Mouse (Mus musculus): ENCODE measurements around the gene Mtap.

The Mtap gene

DNA sequence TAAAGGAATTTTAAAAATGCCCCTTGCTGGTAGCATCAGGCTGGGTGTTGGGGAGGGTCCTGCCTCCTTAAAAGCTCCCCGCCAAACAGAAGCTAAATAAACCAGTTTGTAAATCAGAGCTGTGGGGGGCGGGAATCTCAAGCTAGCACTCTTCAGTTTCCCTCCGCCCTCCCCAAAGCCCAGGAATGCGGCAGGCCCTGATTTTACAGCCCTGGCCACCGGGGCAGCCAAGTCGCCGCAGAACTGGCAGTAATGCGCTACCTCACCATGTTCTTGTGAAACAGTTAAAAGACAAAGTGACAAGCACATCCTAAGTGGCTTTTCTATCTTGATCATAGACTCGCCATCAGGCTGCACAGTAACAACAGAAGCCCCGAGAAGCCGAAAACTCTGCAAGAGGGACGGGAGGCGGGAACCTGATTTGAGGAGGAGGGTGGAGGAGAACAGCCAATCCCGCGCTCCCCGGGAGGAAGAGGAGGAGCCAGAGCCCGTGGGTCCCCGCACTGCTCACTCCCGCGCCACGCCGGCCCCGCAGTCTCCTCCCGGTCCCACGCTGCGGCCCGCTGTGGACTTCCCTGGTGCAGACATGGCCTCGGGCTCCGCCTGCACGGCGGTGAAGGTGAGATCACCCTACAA, at the start of gene Mtap:
Mtap (plus strand) TSS at position 217 of the 636 bp plus-strand sequence.
- DNase-seq (ENCODE audit: low spot score) = peak; percentile 70

- no peak for DNase-seq (ENCODE audit: low spot score)
Observed at GRCm38 (mm10) chr4:89089110-89089509, 47.8 kb upstream of the Mtap start.

DNA sequence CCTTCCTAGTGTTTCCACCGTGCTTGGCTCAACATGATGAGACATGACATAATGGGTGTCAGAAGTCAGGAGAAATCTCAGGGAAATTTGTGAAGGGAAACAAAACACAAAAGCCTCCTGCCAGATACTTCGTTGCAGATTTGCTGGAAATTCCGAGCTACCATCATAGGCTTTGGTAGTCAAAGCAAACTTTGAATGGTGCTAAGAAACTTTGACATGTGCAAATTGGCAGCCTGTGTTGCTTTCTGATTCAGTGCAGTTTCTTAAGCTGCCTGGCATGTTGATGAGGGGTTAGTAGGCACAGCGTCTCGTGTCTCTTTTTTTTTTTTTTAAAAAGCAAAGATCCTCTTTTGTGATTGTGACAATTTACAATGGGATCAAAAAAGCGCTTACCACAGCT, 46.7 kb upstream of the Mtap start:
- DNase-seq (ENCODE audit: low spot score) = no peak

DNA sequence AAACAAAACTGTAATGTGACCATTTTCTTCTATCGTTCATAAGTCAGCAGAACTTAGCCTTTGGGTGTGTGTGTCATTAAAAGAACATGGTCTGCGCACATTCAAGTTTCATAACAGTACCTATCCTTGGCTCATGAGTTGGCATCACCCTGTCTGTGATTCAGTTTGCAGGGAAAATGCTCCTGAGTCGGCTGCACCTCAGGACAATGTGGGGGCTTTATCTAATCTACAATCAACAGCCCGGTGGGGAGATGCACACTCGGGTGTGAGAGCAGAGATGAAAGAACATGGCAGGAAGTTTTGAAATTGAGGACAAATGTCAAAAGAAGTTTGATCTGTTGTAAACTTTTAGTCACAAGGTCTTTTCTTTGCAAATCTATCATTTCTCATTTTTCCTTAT, 44.8 kb upstream of the Mtap start:
- no peak for DNase-seq (ENCODE audit: low spot score)

DNA sequence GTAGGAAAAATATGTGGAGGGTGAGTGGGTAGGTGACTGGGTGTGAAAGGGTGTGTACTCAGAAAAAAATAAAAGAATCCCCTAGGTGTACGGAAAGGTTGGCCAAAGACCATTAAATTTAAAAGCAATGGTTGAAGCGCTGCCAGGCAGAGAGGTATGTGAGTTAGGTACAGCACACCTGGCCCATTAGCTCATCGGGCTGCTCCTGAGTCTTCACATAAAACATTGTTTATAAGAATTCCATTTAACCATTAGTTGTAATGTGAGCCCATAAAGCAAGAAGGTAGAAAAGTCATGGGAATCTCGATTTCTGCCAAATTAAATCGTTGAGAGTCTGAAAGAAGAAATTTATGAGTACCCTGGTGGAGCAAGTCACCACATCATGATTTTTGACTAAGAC, 42.1 kb upstream of the Mtap start:
- DNase-seq (ENCODE audit: low spot score) = no peak

DNA sequence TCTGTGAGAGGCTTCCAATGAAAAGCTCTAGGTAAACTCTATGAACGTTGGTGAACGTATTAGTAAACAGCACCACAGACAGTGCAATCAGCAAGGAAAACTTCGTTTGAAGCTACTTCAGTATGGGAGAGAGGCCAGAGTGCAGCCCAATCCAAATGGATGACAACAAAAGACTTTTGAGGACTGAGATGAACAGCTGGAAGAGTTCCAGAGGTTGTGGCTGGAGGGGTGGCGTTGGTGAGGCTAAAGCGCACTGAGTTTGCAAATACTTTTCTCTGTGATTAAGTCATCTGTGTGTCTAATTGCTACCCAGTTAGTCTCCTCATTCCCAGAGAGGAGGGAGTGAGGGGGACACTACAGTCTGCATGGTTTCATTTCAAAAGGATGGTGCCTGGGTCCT, 38.7 kb upstream of the Mtap start:
- no peak for DNase-seq (ENCODE audit: low spot score)

DNA sequence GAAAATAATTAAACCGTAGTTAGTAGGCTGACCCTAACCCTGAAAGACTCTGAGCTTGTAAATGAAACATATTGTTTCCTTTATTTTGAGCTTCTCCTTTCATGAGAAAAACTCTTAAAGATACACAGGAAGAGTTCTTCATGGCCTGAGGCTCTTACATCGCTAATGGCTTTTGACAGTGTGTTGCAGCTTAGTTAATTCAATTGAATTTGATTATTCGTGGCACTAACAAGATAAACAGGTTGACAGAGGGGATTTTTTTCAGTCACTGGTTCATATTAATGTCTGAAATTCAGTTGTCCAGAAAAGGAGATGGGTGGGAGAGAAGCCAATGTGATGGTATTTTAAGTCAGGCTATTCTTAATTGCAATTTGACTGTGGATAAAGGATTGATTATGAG, 35.6 kb upstream of the Mtap start:
- no peak for DNase-seq (ENCODE audit: low spot score)

- DNase-seq (ENCODE audit: low spot score) = no peak
Observed at GRCm38 (mm10) chr4:89102283-89102682, 34.6 kb upstream of the Mtap start.

DNA sequence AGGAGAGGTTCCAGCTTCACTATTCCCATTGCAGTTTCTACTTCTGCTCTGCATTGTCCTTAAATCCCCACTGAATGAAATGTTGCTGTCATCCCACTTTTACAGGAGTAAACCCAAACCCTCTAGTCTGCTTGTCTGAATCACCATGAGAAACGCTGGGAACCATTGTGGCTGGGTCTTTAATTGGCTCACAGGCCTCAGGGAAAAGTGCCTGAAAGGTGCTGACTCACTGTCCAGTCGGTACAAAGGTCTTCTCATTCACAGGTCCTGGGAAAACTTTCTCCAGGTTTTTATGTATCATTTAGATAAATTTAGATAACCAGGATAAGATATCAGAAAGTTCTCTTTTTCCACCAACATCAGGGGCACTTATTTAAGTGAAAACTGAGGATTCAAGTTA, 31.4 kb upstream of the Mtap start:
- DNase-seq (ENCODE audit: low spot score) = no peak

GRCm38 (mm10) chr4:89106505-89106904, 30.4 kb upstream of the Mtap start:
- DNase-seq (ENCODE audit: low spot score) = no peak

DNA sequence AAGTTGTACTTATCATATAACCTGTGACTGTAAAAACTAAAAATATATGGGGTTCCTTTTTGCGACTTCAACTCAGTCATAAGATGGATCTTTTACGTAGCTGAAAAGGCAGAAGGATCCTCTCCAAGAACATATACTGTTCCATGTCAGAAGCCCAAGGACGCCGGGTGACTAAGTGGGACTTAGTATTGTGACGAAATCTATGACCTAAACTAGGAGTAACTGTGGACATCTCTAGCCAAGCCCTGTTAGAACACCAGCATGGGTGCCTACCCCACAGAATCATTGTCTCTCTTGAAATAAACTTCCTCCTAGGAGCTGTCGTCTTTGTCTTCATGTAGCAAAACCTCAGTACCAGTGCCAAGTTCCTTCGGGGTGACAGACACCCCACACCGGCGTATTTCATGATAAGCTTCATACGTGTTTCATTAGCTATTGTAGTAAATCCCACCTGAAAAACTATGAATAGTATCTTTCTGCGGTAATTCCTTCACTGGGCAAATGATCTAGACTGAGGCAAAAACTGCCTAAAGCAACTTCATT, 24.7 kb upstream of the Mtap start:
- DNase-seq (ENCODE audit: low spot score) = no peak

GRCm38 (mm10) chr4:89112782-89113181, 24.1 kb upstream of the Mtap start:
- no peak for DNase-seq (ENCODE audit: low spot score)

DNA sequence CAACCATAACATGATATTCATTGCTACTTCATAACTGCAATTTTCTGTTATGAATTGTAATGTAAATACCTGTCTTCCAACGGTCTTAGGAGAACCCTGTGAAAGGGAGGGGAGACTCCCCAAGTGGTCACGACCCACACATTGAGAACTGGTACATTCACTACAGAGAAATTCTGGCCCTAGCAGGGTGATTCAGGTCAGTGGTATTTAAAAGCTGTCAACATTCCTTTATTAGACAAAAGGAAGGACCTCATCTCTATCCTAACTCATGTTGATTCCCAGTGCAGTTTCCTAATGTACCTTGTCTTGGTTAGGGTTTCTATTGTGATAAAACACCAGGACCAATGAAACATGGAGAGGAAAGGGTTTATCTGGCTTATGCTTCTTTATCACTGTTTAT, 20.9 kb upstream of the Mtap start:
- DNase-seq (ENCODE audit: low spot score) = no peak

GRCm38 (mm10) chr4:89119900-89120299, 17.0 kb upstream of the Mtap start:
- DNase-seq (ENCODE audit: low spot score) = no peak

GRCm38 (mm10) chr4:89120353-89120752, 16.6 kb upstream of the Mtap start:
- no peak for DNase-seq (ENCODE audit: low spot score)

DNA sequence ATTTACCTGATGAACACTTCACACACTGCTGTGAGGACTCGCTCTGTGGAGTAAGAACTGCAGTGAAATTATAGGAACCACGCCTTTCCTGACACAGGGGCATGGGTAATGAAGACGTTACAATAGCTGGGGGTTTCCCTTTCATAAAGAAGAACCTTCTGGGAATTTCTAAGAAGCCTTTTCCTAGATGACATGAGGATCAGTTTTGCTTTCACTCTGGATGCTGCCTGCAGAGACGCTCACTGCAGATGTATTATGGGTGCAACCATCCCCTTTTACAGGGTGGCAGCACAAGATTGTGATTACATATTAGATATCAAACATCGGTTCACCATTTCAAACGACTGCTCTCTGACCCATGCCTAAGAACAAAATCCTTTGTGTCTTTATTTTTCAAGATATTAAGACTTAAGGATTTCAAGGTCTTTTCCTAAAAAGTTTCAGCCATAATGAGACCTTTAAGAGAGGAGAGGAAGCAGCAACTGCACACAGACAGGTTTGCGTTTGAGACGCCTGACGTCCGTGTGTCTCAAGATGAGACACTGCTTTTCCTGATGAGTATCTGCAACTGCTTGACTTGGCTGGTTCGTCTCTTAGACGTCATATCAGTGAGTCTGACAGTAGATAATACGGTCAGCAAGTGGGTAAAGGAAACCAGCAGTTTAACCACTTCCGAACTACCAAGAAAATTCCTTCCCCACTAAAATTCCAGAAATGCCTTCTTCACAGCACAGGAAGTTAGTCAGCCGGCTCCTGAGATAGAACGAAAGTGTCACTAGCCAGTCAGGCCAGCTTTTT, 13.3 kb upstream of the Mtap start:
- no peak for DNase-seq (ENCODE audit: low spot score)

- no peak for DNase-seq (ENCODE audit: low spot score)
Observed at GRCm38 (mm10) chr4:89127674-89128073, 9.2 kb upstream of the Mtap start.

DNA sequence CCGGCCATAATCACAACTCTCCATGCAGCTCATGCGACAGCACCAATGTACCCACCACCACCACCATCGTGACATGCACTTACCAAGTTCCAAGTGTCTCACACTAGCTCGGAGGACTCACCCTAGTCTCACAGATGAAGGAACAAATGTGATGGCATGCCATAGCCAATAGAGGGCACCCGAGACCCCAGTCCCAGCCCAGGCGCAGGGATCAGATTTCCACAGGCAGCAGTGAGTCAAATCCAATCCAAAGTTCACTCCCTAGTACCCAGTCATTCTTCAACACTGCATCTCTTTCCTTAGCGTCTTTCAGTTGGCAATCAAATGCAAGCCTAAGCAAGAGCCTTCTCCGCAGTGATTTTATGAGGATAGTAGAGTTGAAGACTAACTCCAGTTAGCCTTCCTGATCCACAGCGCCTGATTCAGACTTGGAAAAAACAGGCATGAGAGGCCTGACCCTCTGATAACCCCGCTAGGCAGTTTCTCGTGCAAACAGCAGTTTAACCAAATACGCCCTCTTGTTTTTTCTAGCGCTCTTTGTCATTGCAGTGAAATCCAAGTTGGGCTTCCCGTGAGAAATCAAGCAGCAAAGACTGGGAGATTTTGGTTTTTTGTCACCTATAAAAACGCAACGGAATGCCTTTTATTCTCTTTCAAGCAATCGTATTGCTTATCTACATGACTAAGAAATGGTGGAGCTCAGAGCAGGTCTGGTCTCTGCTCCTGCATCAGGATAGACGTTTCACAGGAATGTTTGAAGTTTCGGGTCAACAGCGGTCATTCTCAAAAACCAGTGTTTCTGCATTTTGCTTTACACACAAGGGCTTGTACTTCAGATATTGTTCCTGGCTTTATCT, 8.6 kb upstream of the Mtap start:
- no peak for DNase-seq (ENCODE audit: low spot score)

DNA sequence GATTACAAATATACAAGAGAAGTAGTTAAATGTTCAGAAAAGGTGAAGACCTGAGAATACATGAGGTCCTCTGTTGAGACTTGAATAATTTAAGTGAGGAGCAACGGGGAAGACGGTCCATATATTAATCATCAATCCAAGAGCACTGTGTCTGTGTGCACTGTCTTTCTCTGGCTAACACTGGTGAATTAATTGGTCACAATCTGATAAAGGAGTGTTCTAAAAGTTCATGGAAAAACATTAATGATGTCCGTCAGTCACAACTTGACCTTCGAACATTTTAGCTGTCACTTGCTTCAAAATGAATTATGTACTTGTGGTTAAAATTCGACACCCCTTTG, 8.0 kb upstream of the Mtap start:
- DNase-seq (ENCODE audit: low spot score) = no peak

GRCm38 (mm10) chr4:89129311-89129913, 7.5 kb upstream of the Mtap start:
- DNase-seq (ENCODE audit: low spot score) = no peak

DNA sequence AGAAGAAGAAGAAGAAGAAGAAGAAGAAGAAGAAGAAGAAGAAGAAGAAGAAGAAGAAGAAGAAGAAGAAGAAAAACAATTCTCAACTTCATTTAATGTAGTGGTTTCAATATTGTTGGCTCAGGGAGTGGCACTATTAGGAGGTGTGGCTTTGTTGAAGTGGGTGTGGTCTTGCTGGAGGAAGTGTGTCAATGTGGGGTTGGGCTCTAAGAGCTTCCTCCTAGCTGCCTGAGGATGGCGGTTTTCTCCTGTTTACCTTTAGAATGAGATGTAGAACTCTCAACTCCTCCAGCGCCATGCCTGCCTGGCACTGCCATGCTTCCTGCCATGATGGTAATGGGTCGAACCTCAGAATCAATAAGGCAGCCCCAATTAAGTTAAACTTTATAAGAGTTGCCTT, 5.1 kb upstream of the Mtap start:
- DNase-seq (ENCODE audit: low spot score) = no peak

DNA sequence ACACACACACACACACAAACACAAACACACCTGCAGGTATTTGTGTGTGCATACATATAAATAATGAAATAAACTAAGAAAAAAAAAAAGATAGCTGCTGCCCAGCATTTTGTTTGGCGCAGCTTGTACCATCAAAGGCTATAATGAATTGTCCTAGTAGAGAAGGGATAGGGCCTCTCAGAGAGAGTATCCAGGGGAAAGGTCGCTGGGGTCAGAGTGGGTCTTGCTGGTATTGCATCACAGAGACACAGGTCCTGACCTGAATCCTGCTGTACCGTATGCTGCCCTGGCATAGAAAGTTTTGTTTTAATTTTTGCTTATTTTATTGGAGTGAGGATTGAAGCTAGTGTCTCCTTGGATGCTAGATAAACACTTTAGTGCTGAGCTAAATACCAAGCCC, 566 bp upstream of the Mtap start:
- DNase-seq (ENCODE audit: low spot score) = no peak

Data from ovary, adult 18-20 months (tissue).